Mouse (Mus musculus) thymus, postnatal 36 days (tissue): ENCODE results near the gene Cnn1.

Source experiments
- DNase-seq, 2 experiments: peaks; one replicate each; pipeline ENCODE4 v3.0.0; 2022; ENCODE audit warnings: mixed read lengths in 2 of 2

Gene Cnn1

GRCm38 (mm10) chr9:22076223-22076622 lies 22.8 kb upstream of the Cnn1 start:
- no peak for DNase-seq

- DNase-seq, result no peak
These were observed 14.4 kb upstream of the Cnn1 start for GRCm38 (mm10) chr9:22084667-22085021.

GRCm38 (mm10) chr9:22085022-22085834 lies 13.8 kb upstream of the Cnn1 start, which contains the start of gene Ecsit:
Gene Ecsit (minus strand): TSS chr9:22085438.
- peak; percentile 90 to 92 for DNase-seq

GRCm38 (mm10) chr9:22086012-22086411 lies 13.0 kb upstream of the Cnn1 start:
- DNase-seq, result no peak

GRCm38 (mm10) chr9:22087034-22087618 lies 11.9 kb upstream of the Cnn1 start:
- no peak for DNase-seq

GRCm38 (mm10) chr9:22089281-22089680 lies 9.7 kb upstream of the Cnn1 start:
- DNase-seq, result no peak

GRCm38 (mm10) chr9:22089986-22090385 lies 9.0 kb upstream of the Cnn1 start:
- DNase-seq, result no peak

- no peak for DNase-seq
These were observed 6.3 kb upstream of the Cnn1 start for GRCm38 (mm10) chr9:22092746-22093145.

GRCm38 (mm10) chr9:22095854-22096307 lies 3.1 kb upstream of the Cnn1 start:
- peak; percentile 79 for DNase-seq

- DNase-seq, result no peak
These were observed 906 bp downstream of the Cnn1 start for GRCm38 (mm10) chr9:22099922-22100321.

GRCm38 (mm10) chr9:22108194-22108593 lies 9.2 kb downstream of the Cnn1 start:
- no peak for DNase-seq

GRCm38 (mm10) chr9:22115635-22116034 lies 16.6 kb downstream of the Cnn1 start:
- DNase-seq, result no peak

GRCm38 (mm10) chr9:22116086-22116485 lies 17.1 kb downstream of the Cnn1 start:
- DNase-seq, result no peak

GRCm38 (mm10) chr9:22116740-22117426 lies 17.9 kb downstream of the Cnn1 start, which contains the start of gene Elof1:
Gene Elof1 (minus strand): TSS chr9:22117172.
- peak; percentile 92 to 95 for DNase-seq

GRCm38 (mm10) chr9:22117754-22118456 lies 18.9 kb downstream of the Cnn1 start:
- DNase-seq, result peak; percentile 51 to 58

GRCm38 (mm10) chr9:22119543-22119942 lies 20.5 kb downstream of the Cnn1 start:
- DNase-seq, result no peak

- no peak for DNase-seq
These were observed 22.5 kb downstream of the Cnn1 start for GRCm38 (mm10) chr9:22121545-22121944.

GRCm38 (mm10) chr9:22122005-22122404 lies 23.0 kb downstream of the Cnn1 start:
- no peak for DNase-seq

- DNase-seq, result no peak
These were observed 24.1 kb downstream of the Cnn1 start for GRCm38 (mm10) chr9:22123069-22123609.

- no peak for DNase-seq
These were observed 25.2 kb downstream of the Cnn1 start for GRCm38 (mm10) chr9:22124169-22124568.

GRCm38 (mm10) chr9:22125246-22126027 lies 26.4 kb downstream of the Cnn1 start:
- DNase-seq, result no peak
